Mouse (Mus musculus): ENCODE measurements at regions not wholly inside any gene's neighbourhood (a gene's known extent, or its start where the extent isn't known, plus 50 kb on each side); places are given as distances from the start of the nearest gene placed in this dataset.

GRCm38 (mm10) chr16:93533205-93533604 is 70.7 kb downstream of the Setd4 start:
- intact Hi-C loops (cut with DNase I), result no loop called here
- no peak for TF ChIP-seq CTCF (IDR thresholded peaks at IDR 0.05)
- no peak overlapping the region for H3K27ac ChIP-seq
- H3K4me3 ChIP-seq, result no peak overlapping the region
- DNase-seq (ENCODE audit: extremely low spot score in 1 of 2, low spot score in 2 of 2), result no peak

GRCm38 (mm10) chr16:93531937-93532336 is 71.9 kb downstream of the Setd4 start:
- no peak; the same call in 1 of the 2 replicates for TF ChIP-seq CTCF (IDR thresholded peaks at IDR 0.05)
- no peak for DNase-seq (ENCODE audit: extremely low spot score in 1 of 2, low spot score in 2 of 2)
- no peak overlapping the region for H3K4me3 ChIP-seq
- no peak overlapping the region for H3K27ac ChIP-seq
- intact Hi-C loops (cut with DNase I), result no loop called here

- TF ChIP-seq CTCF (IDR thresholded peaks at IDR 0.05), result no peak; the same call in 1 of the 2 replicates
- H3K4me3 ChIP-seq, result no peak overlapping the region
- intact Hi-C loops (cut with DNase I), result no loop called here
- DNase-seq (ENCODE audit: extremely low spot score in 1 of 2, low spot score in 2 of 2), result no peak
- H3K27ac ChIP-seq, result no peak overlapping the region
These were observed 81.4 kb downstream of the Setd4 start for GRCm38 (mm10) chr16:93522485-93522884.

- H3K27ac ChIP-seq, result no peak overlapping the region
- intact Hi-C loops (cut with DNase I), result no loop called here
- no peak for TF ChIP-seq CTCF (IDR thresholded peaks at IDR 0.05)
These were observed 83.4 kb downstream of the Setd4 start for GRCm38 (mm10) chr16:93520481-93520880.

GRCm38 (mm10) chr16:93518620-93519019 is 85.2 kb downstream of the Setd4 start:
- Histone ChIP-seq H3K4me3 (no peak overlapping the region), H3K27ac (no peak overlapping the region)
- no peak for DNase-seq (ENCODE audit: extremely low spot score in 1 of 2, low spot score in 2 of 2)
- intact Hi-C loops (cut with DNase I), result no loop called here
- no peak for TF ChIP-seq CTCF (IDR thresholded peaks at IDR 0.05)

More at GRCm38 (mm10) chr16:93520481-93520880, 83.4 kb downstream of the Setd4 start:
- DNase-seq (ENCODE audit: extremely low spot score in 1 of 2, low spot score in 2 of 2), result no peak
- no peak overlapping the region for H3K4me3 ChIP-seq

- intact Hi-C loops (cut with DNase I), result no loop called here
- no peak overlapping the region for H3K27ac ChIP-seq
- DNase-seq (ENCODE audit: extremely low spot score in 1 of 2, low spot score in 2 of 2), result no peak
- no peak for TF ChIP-seq CTCF (IDR thresholded peaks at IDR 0.05)
- H3K4me3 ChIP-seq, result no peak overlapping the region
These were observed 87.1 kb downstream of the Setd4 start for GRCm38 (mm10) chr16:93516793-93517192.

- DNase-seq (ENCODE audit: extremely low spot score in 1 of 2, low spot score in 2 of 2), result peak in 1 of 2 experiments; percentile 11
These were observed 88.4 kb downstream of the Setd4 start for GRCm38 (mm10) chr16:93515456-93515941.

GRCm38 (mm10) chr16:93513616-93514041 is 90.2 kb downstream of the Setd4 start:
- intact Hi-C loops (cut with DNase I), result no loop called here

More at GRCm38 (mm10) chr16:93515456-93515941, 88.4 kb downstream of the Setd4 start:
- Histone ChIP-seq H3K27ac (no peak overlapping the region), H3K4me3 (no peak overlapping the region)
- intact Hi-C loops (cut with DNase I), result no loop called here
- TF ChIP-seq CTCF (IDR thresholded peaks at IDR 0.05), result no peak

GRCm38 (mm10) chr16:93511988-93512387 is 91.9 kb downstream of the Setd4 start:
- TF ChIP-seq CTCF (IDR thresholded peaks at IDR 0.05), result no peak
- no peak overlapping the region for H3K27ac ChIP-seq
- DNase-seq (ENCODE audit: extremely low spot score in 1 of 2, low spot score in 2 of 2), result no peak
- intact Hi-C loops (cut with DNase I), result no loop called here
- H3K4me3 ChIP-seq, result no peak overlapping the region

More at GRCm38 (mm10) chr16:93513616-93514041, 90.2 kb downstream of the Setd4 start:
- Histone ChIP-seq H3K27ac (no peak overlapping the region), H3K4me3 (no peak overlapping the region)
- TF ChIP-seq CTCF (IDR thresholded peaks at IDR 0.05), result no peak
- no peak for DNase-seq (ENCODE audit: extremely low spot score in 1 of 2, low spot score in 2 of 2)

- Histone ChIP-seq H3K4me3 (no peak overlapping the region), H3K27ac (no peak overlapping the region)
- DNase-seq (ENCODE audit: extremely low spot score in 1 of 2, low spot score in 2 of 2), result no peak
- TF ChIP-seq CTCF (IDR thresholded peaks at IDR 0.05), result no peak; the same call in 1 of the 2 replicates
- intact Hi-C loops (cut with DNase I), result no loop called here
These were observed 92.3 kb downstream of the Setd4 start for GRCm38 (mm10) chr16:93511517-93511916.

- DNase-seq (ENCODE audit: extremely low spot score in 1 of 2, low spot score in 2 of 2), result no peak
- intact Hi-C loops (cut with DNase I), result no loop called here
- no peak overlapping the region for H3K27ac ChIP-seq
- H3K4me3 ChIP-seq, result no peak overlapping the region
- TF ChIP-seq CTCF (IDR thresholded peaks at IDR 0.05), result no peak
These were observed 105.1 kb downstream of the Setd4 start for GRCm38 (mm10) chr16:93498800-93499199.

GRCm38 (mm10) chr16:93493337-93494002 is 110.4 kb downstream of the Setd4 start:
- DNase-seq (ENCODE audit: extremely low spot score in 1 of 2, low spot score in 2 of 2), result no peak
- no peak for TF ChIP-seq CTCF (IDR thresholded peaks at IDR 0.05)
- intact Hi-C loops (cut with DNase I), result no loop called here
- H3K27ac ChIP-seq, result no peak overlapping the region
- no peak overlapping the region for H3K4me3 ChIP-seq
